Mouse (Mus musculus) forebrain, embryonic 11.5 days (tissue): Measurements from ENCODE around the gene Wsb1. TPM values are rescaled to one million over a fixed set of nuclear protein-coding genes. Genes with fewer than 3 reads are reported as not detected.

Source experiments
- ATAC-seq: fragments of 200-750 bp; cut with Nextera tagmentation; replicated peaks from 2 replicates; pipeline ENCODE4 v1.8.0; 2017; ENCODE audit warnings: moderate TSS enrichment; ENCODE audit not compliant: low FRiP score
- DNase-seq: peaks from one replicate; pipeline ENCODE4 v3.0.0-alpha.2; 2017; ENCODE audit warnings: low spot score
- H3K27ac ChIP-seq: fragments of 300-500 bp; sonication (generic); 2 replicates; pipeline ENCODE4 v1.5.1; 2014; ENCODE audit warnings: low read depth, low read length
- H3K27me3 ChIP-seq: fragments of 300-500 bp; sonication (generic); 2 replicates; pipeline ENCODE4 v1.6.1; 2014; ENCODE audit warnings: mild to moderate bottlenecking, low read length, mixed read lengths; ENCODE audit not compliant: control insufficient read depth, insufficient read depth
- H3K36me3 ChIP-seq: fragments of 300-500 bp; sonication (generic); 2 replicates; pipeline ENCODE4 v1.6.1; 2014; ENCODE audit warnings: mild to moderate bottlenecking, low read length, moderate library complexity, mixed read lengths; ENCODE audit not compliant: control insufficient read depth, insufficient read depth
- H3K4me1 ChIP-seq: fragments of 300-500 bp; sonication (generic); replicated peaks from 2 replicates; pipeline ENCODE4 v1.6.1; 2014; ENCODE audit warnings: low read length, mixed read lengths; ENCODE audit not compliant: control insufficient read depth, insufficient read depth
- H3K4me2 ChIP-seq: fragments of 300-500 bp; sonication (generic); 2 replicates; pipeline ENCODE4 v1.6.1; 2014; ENCODE audit warnings: low read depth, mild to moderate bottlenecking, low read length, moderate library complexity, mixed read lengths; ENCODE audit not compliant: severe bottlenecking
- H3K4me3 ChIP-seq: fragments of 300-500 bp; sonication (generic); 2 replicates; pipeline ENCODE4 v1.5.1; 2014; ENCODE audit warnings: low read depth, low read length
- H3K9ac ChIP-seq: fragments of 300-500 bp; sonication (generic); 2 replicates; pipeline ENCODE4 v1.6.1; 2014; ENCODE audit warnings: low read length
- H3K9me3 ChIP-seq: fragments of 300-500 bp; sonication (generic); 2 replicates; pipeline ENCODE4 v1.6.1; 2016; ENCODE audit warnings: low read length, mixed read lengths; ENCODE audit not compliant: control insufficient read depth
- WGBS: fragments of 180-500 bp; shearing (Covaris S2); extraction: QIAGEN DNeasy Blood & Tissue Kit; methylation state at CpG from one replicate; pipeline ENCODE4 v1.1.7; 2014; 5-methylcytosine and 5-hydroxymethylcytosine counted together
- polyA plus RNA-seq: library from polyadenylated mRNA; unstranded; fragments of >200 nt; fragmentation: Nextera tagmentation; extraction: Ambion mirVana; gene quantifications from 2 replicates; pipeline ENCODE4 v1.2.1, GENCODE M21; 2014

Wsb1 gene
- polyA plus RNA-seq, 1 experiment from 2014 or later, result 371 TPM

DNA sequence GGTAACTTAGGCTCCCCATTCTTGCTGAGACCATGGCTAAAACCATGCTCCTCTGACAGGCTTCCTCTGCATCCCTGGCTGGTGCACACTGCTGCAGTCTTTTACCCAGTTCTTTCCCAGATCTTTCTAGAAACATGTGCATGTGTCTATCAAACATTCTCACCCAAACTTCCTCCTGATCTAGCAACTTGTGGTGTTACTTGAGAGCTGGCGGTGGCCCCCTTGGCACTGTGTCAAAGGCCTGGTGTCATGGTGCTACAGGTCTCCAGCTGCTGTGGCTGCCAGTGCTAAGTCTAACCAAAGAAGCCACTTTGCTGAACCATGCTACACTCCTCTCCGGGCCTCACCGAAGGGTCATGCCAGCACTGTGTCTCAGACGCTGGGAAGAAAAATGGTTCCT, 55.9 kb downstream of the Wsb1 start:
- no peaks in the 10 kb centered on the region; the same call in 1 of the 2 replicates for H3K4me1 ChIP-seq
- H3K4me3 ChIP-seq, result no peak overlapping the region
- ATAC-seq (no peak), DNase-seq (no peak)
- no peak overlapping the region for H3K9ac ChIP-seq
- WGBS, result 91% methylated on average over 4 of the region's 4 CpGs
- no peak overlapping the region for H3K4me2 ChIP-seq
- no peaks in the 10 kb centered on the region for H3K27me3 ChIP-seq
- H3K27ac ChIP-seq, result no peak overlapping the region
- H3K36me3 ChIP-seq, result no peaks in the 10 kb centered on the region
- no peaks in the 10 kb centered on the region for H3K9me3 ChIP-seq

DNA sequence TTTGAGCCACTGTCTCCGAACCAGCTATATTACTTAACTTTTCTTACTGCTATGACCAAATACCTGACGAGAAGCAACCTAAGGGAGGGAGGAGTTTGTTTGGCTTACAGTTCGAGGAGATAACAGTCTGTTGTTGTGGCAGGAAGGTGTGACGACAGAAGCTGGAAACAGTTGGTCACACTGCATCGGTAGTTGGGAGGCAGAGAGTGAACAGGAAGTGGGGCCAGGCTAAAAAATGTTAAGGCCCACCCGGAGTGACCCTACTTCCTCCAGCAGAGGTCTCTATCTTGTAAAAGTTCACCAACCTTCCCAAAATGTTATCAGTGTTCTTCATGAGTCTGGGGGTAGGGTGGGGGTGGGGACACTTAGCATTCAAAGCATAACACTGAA, 56.6 kb downstream of the Wsb1 start:
- Histone ChIP-seq H3K36me3 (no peaks in the 10 kb centered on the region), H3K9me3 (no peaks in the 10 kb centered on the region), H3K4me2 (no peak overlapping the region), H3K27me3 (no peaks in the 10 kb centered on the region), H3K27ac (no peak overlapping the region), H3K4me1 (no peaks in the 10 kb centered on the region; the same call in 1 of the 2 replicates), H3K9ac (no peak overlapping the region), H3K4me3 (no peak overlapping the region)
- no peak for ATAC-seq
- DNase-seq, result no peak
- WGBS, result 85% methylated on average over 6 of the region's 6 CpGs

DNA sequence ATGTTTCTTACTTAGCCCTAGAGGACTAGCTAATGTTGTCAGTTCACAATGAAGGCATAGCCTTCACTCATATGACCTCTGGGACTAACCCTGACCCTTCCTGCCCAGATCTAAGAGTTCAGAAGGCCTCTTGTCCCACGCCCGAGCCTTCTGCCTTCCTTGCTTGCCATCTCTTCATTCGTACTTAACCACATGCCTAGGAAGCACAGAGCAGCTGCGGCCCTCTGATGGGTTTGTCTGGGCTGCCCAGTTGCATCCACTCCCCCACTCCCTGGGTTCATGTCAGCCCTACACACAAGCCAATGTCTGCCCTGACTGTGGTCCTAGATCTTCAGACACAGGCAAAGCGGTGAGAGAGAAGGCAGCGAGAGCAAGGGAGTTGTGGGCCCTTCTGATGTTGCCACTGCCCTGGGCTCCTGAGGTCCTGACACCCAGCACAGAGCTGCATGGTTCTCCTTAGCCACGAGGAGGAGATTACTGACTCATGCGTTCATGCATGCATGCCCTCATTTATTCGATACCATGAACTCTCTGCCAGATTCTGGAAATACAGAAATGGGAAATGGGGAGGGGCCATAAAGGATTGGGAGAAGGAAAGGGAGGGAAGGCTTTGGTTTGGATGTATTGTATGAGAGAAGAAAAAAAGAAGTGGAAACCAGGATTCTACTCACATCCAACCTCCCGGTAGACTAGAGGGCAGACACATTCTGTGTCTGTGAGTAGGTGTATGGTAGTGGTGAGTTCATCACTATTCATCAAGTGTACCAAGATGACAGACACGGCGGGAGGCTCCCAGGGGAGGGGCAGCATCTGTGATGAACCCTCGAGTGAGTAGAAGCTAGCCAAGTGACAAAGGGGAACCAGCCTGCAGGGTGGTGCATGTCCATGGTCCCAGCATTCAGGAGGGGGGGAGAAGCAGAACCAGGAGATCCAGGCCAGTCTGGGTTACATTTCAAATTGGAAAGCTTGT, 57.3 kb downstream of the Wsb1 start:
- Histone ChIP-seq H3K4me3 (no peak overlapping the region), H3K4me1 (no peaks in the 10 kb centered on the region; the same call in 1 of the 2 replicates), H3K9ac (no peak overlapping the region), H3K36me3 (no peaks in the 10 kb centered on the region), H3K27me3 (no peaks in the 10 kb centered on the region), H3K27ac (no peak overlapping the region), H3K9me3 (no peaks in the 10 kb centered on the region), H3K4me2 (no peak overlapping the region)
- DNase-seq (no peak), ATAC-seq (no peak)
- 72% methylated on average over 13 of the region's 13 CpGs for WGBS

DNA sequence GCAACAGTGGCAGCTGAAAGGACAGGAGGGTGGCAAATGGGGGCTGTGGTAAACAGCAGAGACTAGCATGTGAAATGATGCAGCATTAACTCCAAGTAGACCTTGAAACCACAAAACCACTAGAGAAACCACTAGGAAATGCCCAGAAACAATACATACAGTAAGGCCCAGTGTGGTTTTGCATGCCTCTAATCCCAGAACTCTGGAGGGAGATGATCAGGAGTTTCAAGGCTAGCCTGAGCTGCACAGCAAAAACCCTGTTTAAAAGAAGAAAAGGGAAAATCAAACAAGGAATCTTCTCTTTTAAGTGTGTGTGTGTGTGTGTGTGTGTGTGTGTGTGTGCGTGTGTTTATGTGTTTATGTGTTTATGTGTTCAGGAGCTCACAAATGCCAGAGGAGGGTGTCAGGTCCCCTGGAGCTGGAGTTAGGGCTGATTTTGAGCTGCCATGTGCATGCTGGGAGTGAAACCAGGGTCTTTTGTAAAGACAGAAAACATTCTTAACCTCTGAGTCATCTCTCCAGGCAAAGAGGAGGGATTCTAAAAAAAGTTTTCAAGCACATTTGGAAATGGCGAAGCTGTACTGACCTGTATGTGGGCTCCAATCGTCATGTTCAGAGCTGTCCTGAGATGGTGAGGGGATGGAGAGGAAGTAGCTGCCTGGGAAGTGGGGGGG, 58.1 kb downstream of the Wsb1 start:
- H3K36me3 ChIP-seq, result no peaks in the 10 kb centered on the region
- H3K9ac ChIP-seq, result no peak overlapping the region
- H3K4me2 ChIP-seq, result no peak overlapping the region
- DNase-seq (no peak), ATAC-seq (no peak)
- no peaks in the 10 kb centered on the region for H3K9me3 ChIP-seq
- 64% methylated on average over 3 of the region's 3 CpGs for WGBS
- no peaks in the 10 kb centered on the region for H3K27me3 ChIP-seq
- H3K27ac ChIP-seq, result no peak overlapping the region
- no peaks in the 10 kb centered on the region; the same call in 1 of the 2 replicates for H3K4me1 ChIP-seq
- no peak overlapping the region for H3K4me3 ChIP-seq

DNA sequence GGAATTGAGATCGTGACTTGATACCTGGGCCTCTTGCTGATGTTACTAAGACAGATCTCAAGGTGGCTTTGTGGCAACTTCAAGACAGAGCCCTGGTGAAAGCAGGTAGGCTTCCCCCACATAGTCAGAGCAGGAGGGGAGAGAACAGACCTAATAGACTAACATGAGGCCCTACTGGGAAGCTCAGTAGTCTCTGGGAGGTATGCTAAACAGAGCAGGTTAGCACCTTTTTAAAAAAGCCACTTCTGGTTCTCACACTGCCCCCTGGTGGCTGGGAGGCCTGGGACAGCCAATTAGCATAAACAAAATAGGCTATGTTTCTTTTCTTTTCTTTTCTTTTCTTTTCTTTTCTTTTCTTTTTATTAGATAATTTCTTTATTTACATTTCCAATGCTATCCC, 62.3 kb downstream of the Wsb1 start:
- H3K4me3 ChIP-seq, result no peak overlapping the region
- 84% methylated on average over 1 of the region's 1 CpGs for WGBS
- H3K27me3 ChIP-seq, result no peaks in the 10 kb centered on the region
- DNase-seq (no peak), ATAC-seq (no peak)
- H3K9ac ChIP-seq, result no peak overlapping the region
- H3K27ac ChIP-seq, result no peak overlapping the region
- no peaks in the 10 kb centered on the region for H3K36me3 ChIP-seq
- no peaks in the 10 kb centered on the region for H3K9me3 ChIP-seq
- no peaks in the 10 kb centered on the region; the same call in 1 of the 2 replicates for H3K4me1 ChIP-seq
- H3K4me2 ChIP-seq, result no peak overlapping the region

DNA sequence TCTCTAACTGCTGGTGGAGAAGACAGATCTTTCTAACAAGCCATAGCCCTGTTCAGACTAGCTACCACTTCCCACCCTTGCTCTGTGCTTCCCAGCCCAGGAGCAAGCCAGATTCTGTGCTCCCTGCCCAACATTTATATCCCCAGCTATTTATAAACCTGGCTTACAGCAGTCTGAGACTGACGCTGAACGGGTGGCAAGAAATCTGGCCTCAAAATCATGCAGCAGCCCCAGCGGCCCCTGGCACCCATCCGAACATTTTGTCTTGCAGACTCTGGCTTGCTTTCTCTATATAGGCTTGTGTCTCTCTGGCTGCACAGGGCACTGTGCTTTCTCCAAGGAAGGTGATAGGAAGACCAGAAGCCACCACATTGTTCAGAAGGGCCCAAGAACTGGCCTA, 63.3 kb downstream of the Wsb1 start:
- no peaks in the 10 kb centered on the region for H3K9me3 ChIP-seq
- H3K36me3 ChIP-seq, result no peaks in the 10 kb centered on the region
- no peak overlapping the region for H3K9ac ChIP-seq
- ATAC-seq (no peak), DNase-seq (no peak)
- no peak overlapping the region for H3K4me2 ChIP-seq
- no peaks in the 10 kb centered on the region for H3K4me1 ChIP-seq
- no peak overlapping the region for H3K4me3 ChIP-seq
- WGBS, result 94% methylated on average over 4 of the region's 4 CpGs
- H3K27me3 ChIP-seq, result no peaks in the 10 kb centered on the region
- no peak overlapping the region for H3K27ac ChIP-seq

DNA sequence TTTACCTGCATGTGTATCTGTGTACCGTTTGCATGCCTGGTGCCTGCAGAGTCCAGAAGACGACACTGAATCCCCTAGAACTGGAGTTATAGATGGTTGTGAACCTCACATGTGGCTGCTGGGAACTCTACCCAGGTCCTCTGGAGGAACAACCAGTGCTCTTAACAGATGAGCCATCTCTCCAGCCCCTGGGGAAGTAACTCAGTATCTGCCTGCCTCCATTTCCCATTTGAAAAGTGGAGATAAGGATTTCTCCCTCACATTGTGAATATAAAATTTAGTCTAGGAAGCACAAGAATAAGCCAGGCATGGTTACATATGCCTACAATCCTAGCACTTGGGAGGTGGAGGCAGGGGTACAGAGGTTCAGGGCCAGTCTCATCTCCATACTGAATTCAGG, 64.2 kb downstream of the Wsb1 start:
- Histone ChIP-seq H3K4me1 (no peaks in the 10 kb centered on the region), H3K27ac (no peak overlapping the region), H3K36me3 (no peaks in the 10 kb centered on the region), H3K4me3 (no peak overlapping the region), H3K9me3 (no peaks in the 10 kb centered on the region), H3K4me2 (no peak overlapping the region), H3K27me3 (no peaks in the 10 kb centered on the region), H3K9ac (no peak overlapping the region)
- WGBS, result 91% methylated on average over 2 of the region's 2 CpGs
- DNase-seq, result no peak
- ATAC-seq, result no peak
